Mouse (Mus musculus) inflammation-experienced regulatory T-cells, adult 6 months (primary cell): ENCODE measurements at regions not wholly inside any gene's neighbourhood (a gene's known extent, or its start where the extent isn't known, plus 50 kb on each side); places are given as distances from the start of the nearest gene placed in this dataset.
A peak's percentile ranks its signal among the peaks of the same experiment; 100 is the strongest.

Experiments
- ATAC-seq: one replicate; pipeline ENCODE4 v1.8.0; 2017

- ATAC-seq = no peak
These were observed 62.9 kb upstream of the Sfmbt2 start for GRCm38 (mm10) chr2:10307376-10307775.

- no peak for ATAC-seq
These were observed 60.7 kb upstream of the Sfmbt2 start for GRCm38 (mm10) chr2:10309656-10310055.

DNA sequence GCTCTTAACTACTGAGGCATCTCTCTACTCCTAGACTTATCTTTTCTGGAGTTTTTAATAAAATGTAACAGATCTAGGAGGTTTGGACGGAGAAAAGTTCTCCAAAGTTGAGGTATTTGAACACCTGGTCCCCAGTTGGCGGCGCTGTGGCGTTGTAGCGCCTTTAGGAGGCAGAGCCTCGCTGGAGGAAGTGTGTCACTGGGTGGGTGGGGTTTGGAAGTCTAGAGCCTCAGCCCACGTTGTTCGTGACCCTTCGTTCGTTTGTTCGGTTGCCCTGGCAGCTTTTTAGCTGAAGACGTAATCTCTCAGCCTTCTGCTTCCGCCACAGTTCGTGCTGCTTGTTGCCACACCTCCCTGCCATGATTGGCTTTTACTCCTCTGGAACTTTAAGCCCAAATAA is 58.6 kb upstream of the Sfmbt2 start:
- peak; percentile 58 for ATAC-seq

GRCm38 (mm10) chr2:10312398-10312797 is 57.9 kb upstream of the Sfmbt2 start:
- no peak for ATAC-seq

GRCm38 (mm10) chr2:10314251-10315243 is 55.8 kb upstream of the Sfmbt2 start:
- peak; percentile 37 for ATAC-seq

- no peak for ATAC-seq
These were observed 54.0 kb upstream of the Sfmbt2 start for GRCm38 (mm10) chr2:10316347-10316746.

GRCm38 (mm10) chr2:10318166-10318768 is 52.0 kb upstream of the Sfmbt2 start:
- no peak for ATAC-seq
